Mouse (Mus musculus): ENCODE data around the gene P3h3. TPM values are rescaled to one million over a fixed set of nuclear protein-coding genes. Genes with fewer than 3 reads are reported as not detected.

The P3h3 gene
- total and polyA plus RNA-seq, 3 experiments = not detected

DNA sequence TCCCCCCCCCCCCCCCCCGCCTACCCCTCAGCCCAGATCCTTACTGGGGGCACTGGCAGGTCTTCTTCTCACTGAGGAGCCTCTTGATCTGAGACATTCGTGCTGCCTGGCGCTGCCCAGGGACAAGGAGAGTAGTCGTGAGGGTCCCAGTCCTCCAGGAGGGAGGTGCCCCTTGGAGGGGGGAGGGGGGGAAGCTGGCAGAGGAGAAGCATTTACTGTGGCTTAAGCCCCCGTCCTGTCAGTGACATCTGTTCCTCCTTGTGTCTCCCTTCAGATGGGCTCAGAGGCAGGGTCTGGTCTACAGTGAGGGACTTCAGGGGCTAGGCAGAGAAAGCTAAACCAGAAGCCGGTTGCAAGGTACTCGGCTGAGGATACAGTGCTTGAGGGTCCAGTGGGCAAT lies 9.0 kb upstream of the P3h3 start:
- Histone ChIP-seq H3K4me1 (ENCODE audit: insufficient read depth, low read depth, low read length) (peaks cover 3% of the 10 kb centered on the region; the same call in 1 of the 2 replicates), H3K4me3 (ENCODE audit: low read depth, low read length) (no peak overlapping the region), H3K36me3 (replicated peaks) (no peaks in the 10 kb centered on the region), H3K27me3 (ENCODE audit: insufficient read depth, low read length) (peaks cover 69% of the 10 kb centered on the region), H3K9me3 (replicated peaks) (no peaks in the 10 kb centered on the region)
- DNase-seq (ENCODE audit: low spot score) = no peak
- ATAC-seq (ENCODE audit: extremely low read depth, insufficient number of reproducible peaks, low FRiP score, poor library complexity, severe bottlenecking) = no peak
- no peak for TF ChIP-seq CTCF (IDR thresholded peaks at IDR 0.05; ENCODE audit: low read depth, low read length)
- no peak for TF ChIP-seq GATA2 (IDR thresholded peaks at IDR 0.05; ENCODE audit: borderline replicate concordance, low read depth, low read length)
- no peak for TF ChIP-seq POLR2AphosphoS5 (IDR thresholded peaks at IDR 0.05; ENCODE audit: insufficient replicate concordance, low read depth, low read length)
- no peak for TF ChIP-seq GATA1 (IDR thresholded peaks at IDR 0.05; ENCODE audit: borderline replicate concordance, low read length)
- TF ChIP-seq TAL1 (conservative IDR thresholded peaks at IDR 0.05; ENCODE audit: low read depth, low read length) = no peak

DNA sequence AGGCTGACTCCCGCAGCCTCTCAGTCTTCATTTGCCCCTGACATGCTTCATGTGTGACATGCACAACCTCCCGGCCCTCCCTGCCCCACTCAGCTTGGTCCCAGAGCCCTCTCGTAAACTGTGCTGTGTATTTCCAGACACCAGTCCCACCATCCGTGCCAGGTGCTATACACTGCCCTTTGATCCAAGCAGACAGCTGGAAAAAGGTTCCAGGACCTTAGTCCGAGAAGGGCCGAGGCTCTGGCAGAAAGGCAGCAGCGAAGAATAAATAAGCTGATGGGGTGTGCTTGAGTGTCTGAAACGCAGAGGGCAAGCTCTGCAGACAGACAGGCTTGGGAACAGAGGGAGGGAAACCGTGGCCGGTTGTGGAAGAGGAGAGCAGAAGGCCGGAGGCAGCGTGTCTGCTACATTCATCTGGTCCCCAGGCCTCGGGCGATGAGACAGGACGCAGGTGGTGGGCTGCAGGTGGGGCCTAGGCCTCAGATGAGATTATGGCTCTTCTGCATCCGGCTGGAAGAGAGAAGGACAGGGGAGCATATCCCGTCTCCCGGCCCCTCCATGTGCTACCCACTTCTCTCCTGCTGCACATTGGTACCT lies 8.3 kb upstream of the P3h3 start:
- DNase-seq (ENCODE audit: low spot score) (no peak), ATAC-seq (ENCODE audit: extremely low read depth, insufficient number of reproducible peaks, low FRiP score, poor library complexity, severe bottlenecking) (no peak)
- peaks cover 3% of the 10 kb centered on the region; the same call in 1 of the 2 replicates for H3K4me1 ChIP-seq (ENCODE audit: insufficient read depth, low read depth, low read length)
- no peaks in the 10 kb centered on the region for H3K9me3 ChIP-seq (replicated peaks)
- H3K36me3 ChIP-seq (replicated peaks) = no peaks in the 10 kb centered on the region
- TF ChIP-seq GATA1 (IDR thresholded peaks at IDR 0.05; ENCODE audit: borderline replicate concordance, low read length) = no peak
- no peak for TF ChIP-seq TAL1 (conservative IDR thresholded peaks at IDR 0.05; ENCODE audit: low read depth, low read length)
- H3K4me3 ChIP-seq (ENCODE audit: low read depth, low read length) = no peak overlapping the region
- peaks cover 72% of the 10 kb centered on the region for H3K27me3 ChIP-seq (ENCODE audit: insufficient read depth, low read length)

DNA sequence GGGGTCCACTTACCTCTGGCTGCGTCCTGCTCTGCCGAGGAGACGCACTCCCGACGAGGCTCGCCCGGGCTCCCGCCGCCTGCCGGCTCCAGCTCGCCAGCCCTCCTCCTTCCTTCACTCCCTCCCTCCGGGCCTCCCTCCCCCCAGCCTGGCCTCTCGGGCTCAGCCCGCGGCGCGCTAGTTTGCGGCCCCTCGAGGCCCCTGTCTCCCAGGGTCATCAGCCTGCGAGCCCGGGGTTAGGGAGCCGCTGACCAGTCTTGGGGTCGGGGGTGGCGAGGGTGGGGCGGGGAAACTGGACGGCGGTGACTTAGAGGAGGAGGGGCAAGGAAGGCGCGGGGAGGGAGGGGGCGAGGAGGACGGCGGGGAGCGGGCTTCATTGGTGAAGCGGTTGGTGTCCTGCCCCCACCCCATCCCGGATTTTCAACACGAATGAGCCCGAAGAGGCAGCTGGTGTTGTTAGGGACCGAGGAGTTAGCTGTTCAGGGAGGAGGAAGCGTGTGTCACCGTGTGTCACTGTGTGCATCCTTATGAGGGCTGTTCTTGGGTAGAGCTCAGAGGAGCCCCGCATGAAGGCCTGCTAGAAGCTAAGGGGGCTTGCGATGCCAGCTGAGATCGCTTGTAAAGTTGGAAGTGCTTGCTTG lies 6.2 kb upstream of the P3h3 start, which contains the start of gene Gpr162:
TSS of gene Gpr162 (minus strand) at position 326 of the 641 bp plus-strand sequence.
- TF ChIP-seq CTCF (IDR thresholded peaks at IDR 0.05; ENCODE audit: low read depth, low read length) (no peak), GATA1 (IDR thresholded peaks at IDR 0.05; ENCODE audit: borderline replicate concordance, low read length) (no peak), TAL1 (conservative IDR thresholded peaks at IDR 0.05; ENCODE audit: low read depth, low read length) (no peak), POLR2AphosphoS5 (IDR thresholded peaks at IDR 0.05; ENCODE audit: insufficient replicate concordance, low read depth, low read length) (no peak)
- H3K9me3 ChIP-seq (replicated peaks) = no peaks in the 10 kb centered on the region
- no peak for DNase-seq (ENCODE audit: low spot score)
- peaks cover 73% of the 10 kb centered on the region for H3K27me3 ChIP-seq (ENCODE audit: insufficient read depth, low read length)
- no peak within 1 kb of the TSS for H3K4me3 ChIP-seq (ENCODE audit: low read depth, low read length)
- ATAC-seq (ENCODE audit: extremely low read depth, insufficient number of reproducible peaks, low FRiP score, poor library complexity, severe bottlenecking) = no peak
- peaks cover 5% of the 10 kb centered on the region; the same call in 1 of the 2 replicates for H3K4me1 ChIP-seq (ENCODE audit: insufficient read depth, low read depth, low read length)
- no peaks in the 10 kb centered on the region for H3K36me3 ChIP-seq (replicated peaks)

DNA sequence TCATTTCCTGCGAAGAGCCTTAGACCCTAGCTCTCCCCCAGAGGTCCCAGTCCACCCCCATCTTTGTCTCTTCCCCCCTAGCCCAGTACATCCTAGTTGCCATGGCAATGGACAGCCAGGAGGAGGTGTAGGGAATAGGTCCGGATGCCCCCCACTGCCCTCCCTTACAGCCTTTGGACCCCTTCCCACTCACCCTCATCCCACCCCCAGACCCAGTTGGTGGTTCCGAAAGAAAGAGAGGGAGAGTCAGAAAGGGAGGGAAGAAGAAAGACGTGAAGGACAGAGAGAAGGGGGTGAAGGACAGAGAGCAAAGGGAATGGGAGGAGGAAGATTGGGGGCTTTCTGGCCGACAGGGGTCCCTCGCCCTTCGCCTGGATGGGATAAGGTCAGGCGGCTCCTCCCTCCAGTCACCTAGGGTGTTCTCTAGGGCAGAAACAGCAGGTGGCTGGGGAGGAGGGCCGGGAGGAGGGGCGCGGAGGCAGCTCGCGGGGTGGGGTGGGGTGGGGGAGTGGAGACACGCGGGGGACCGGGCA lies 5.6 kb upstream of the P3h3 start:
- H3K4me3 ChIP-seq (ENCODE audit: low read depth, low read length) = no peak overlapping the region
- H3K27me3 ChIP-seq (ENCODE audit: insufficient read depth, low read length) = peaks cover 76% of the 10 kb centered on the region
- H3K4me1 ChIP-seq (ENCODE audit: insufficient read depth, low read depth, low read length) = peaks cover 5% of the 10 kb centered on the region; the same call in 1 of the 2 replicates
- H3K9me3 ChIP-seq (replicated peaks) = no peaks in the 10 kb centered on the region
- ATAC-seq (ENCODE audit: extremely low read depth, insufficient number of reproducible peaks, low FRiP score, poor library complexity, severe bottlenecking) (no peak), DNase-seq (ENCODE audit: low spot score) (no peak)
- TF ChIP-seq CTCF (IDR thresholded peaks at IDR 0.05; ENCODE audit: low read depth, low read length) (no peak), POLR2AphosphoS5 (IDR thresholded peaks at IDR 0.05; ENCODE audit: insufficient replicate concordance, low read depth, low read length) (no peak), GATA1 (IDR thresholded peaks at IDR 0.05; ENCODE audit: borderline replicate concordance, low read length) (no peak), GATA2 (IDR thresholded peaks at IDR 0.05; ENCODE audit: borderline replicate concordance, low read depth, low read length) (no peak), TAL1 (conservative IDR thresholded peaks at IDR 0.05; ENCODE audit: low read depth, low read length) (no peak)
- no peaks in the 10 kb centered on the region for H3K36me3 ChIP-seq (replicated peaks)

DNA sequence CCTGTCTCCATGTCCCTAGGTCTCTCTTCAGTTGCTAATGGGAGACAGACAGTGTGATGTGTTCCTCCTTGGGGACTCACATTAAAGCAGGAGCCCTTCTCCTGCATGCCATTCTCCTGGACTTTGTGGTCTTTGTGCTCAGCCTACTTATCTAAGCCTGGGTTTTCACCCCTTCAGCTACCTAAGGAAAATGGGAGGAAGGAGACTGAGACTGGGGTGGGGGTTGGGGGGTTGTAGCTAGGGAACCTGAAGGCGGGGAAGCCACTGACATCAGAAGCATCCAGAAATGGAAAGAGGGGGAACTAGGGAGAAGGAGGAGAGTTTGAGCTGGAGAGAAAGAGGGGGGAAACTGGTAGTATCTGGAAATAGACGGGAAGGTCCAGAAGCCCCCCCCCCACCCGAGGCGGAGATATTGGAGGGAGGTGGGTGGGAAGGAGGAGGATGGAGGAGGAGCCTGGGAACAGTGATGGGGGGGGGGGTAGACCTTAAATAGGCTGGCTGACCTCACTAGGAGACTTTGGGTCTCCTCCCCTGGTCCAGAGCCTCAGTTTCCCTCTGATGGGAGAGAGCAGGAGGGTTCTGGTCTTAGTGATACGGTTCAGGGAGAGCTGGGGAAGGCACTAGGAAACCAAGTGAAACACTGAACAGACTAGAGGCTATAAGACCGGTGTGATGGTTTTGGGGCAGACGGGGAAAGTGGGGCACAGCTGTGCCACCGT lies 5.0 kb upstream of the P3h3 start:
- no peaks in the 10 kb centered on the region for H3K36me3 ChIP-seq (replicated peaks)
- peaks cover 74% of the 10 kb centered on the region for H3K27me3 ChIP-seq (ENCODE audit: insufficient read depth, low read length)

DNA sequence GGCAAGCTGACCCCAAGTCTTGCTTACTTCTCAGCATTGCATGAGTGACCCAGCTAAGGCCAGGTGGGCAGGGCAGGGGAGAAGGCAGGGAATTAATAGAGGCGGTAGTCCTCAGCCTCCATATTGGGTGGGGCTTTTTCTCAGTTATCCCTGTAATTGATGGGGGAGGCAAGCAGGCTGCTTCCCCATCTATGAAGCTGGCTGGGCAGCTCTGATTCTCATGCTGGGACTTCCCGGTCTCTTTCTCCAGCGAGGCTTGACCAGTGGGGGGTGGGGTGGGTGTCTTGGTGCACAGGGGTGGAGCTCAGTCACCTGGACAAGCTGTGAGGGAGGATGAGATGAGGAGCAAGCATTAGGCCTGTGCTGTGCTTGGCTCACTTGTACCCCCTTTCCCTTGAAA lies 4.2 kb upstream of the P3h3 start:
- no peak overlapping the region for H3K4me3 ChIP-seq (ENCODE audit: low read depth, low read length)
- H3K9me3 ChIP-seq (replicated peaks) = no peaks in the 10 kb centered on the region
- peaks cover 71% of the 10 kb centered on the region for H3K27me3 ChIP-seq (ENCODE audit: insufficient read depth, low read length)
- ATAC-seq (ENCODE audit: extremely low read depth, insufficient number of reproducible peaks, low FRiP score, poor library complexity, severe bottlenecking) (no peak), DNase-seq (ENCODE audit: low spot score) (no peak)
- peaks cover 5% of the 10 kb centered on the region; the same call in 1 of the 2 replicates for H3K4me1 ChIP-seq (ENCODE audit: insufficient read depth, low read depth, low read length)
- H3K36me3 ChIP-seq (replicated peaks) = no peaks in the 10 kb centered on the region
- no peak for TF ChIP-seq TAL1 (conservative IDR thresholded peaks at IDR 0.05; ENCODE audit: low read depth, low read length)
- TF ChIP-seq POLR2AphosphoS5 (IDR thresholded peaks at IDR 0.05; ENCODE audit: insufficient replicate concordance, low read depth, low read length) = no peak
- no peak for TF ChIP-seq CTCF (IDR thresholded peaks at IDR 0.05; ENCODE audit: low read depth, low read length)
- no peak for TF ChIP-seq GATA1 (IDR thresholded peaks at IDR 0.05; ENCODE audit: borderline replicate concordance, low read length)
- TF ChIP-seq GATA2 (IDR thresholded peaks at IDR 0.05; ENCODE audit: borderline replicate concordance, low read depth, low read length) = no peak

More for the DNA sequence above, 5.0 kb upstream of the P3h3 start:
- no peak for ATAC-seq (ENCODE audit: extremely low read depth, insufficient number of reproducible peaks, low FRiP score, poor library complexity, severe bottlenecking)
- no peak for TF ChIP-seq TAL1 (conservative IDR thresholded peaks at IDR 0.05; ENCODE audit: low read depth, low read length)
- TF ChIP-seq POLR2AphosphoS5 (IDR thresholded peaks at IDR 0.05; ENCODE audit: insufficient replicate concordance, low read depth, low read length) = no peak
- no peak for TF ChIP-seq GATA1 (IDR thresholded peaks at IDR 0.05; ENCODE audit: borderline replicate concordance, low read length)
- TF ChIP-seq GATA2 (IDR thresholded peaks at IDR 0.05; ENCODE audit: borderline replicate concordance, low read depth, low read length) = no peak
- no peak for TF ChIP-seq CTCF (IDR thresholded peaks at IDR 0.05; ENCODE audit: low read depth, low read length)
- no peak for DNase-seq (ENCODE audit: low spot score)
- peaks cover 5% of the 10 kb centered on the region; the same call in 1 of the 2 replicates for H3K4me1 ChIP-seq (ENCODE audit: insufficient read depth, low read depth, low read length)
- H3K9me3 ChIP-seq (replicated peaks) = no peaks in the 10 kb centered on the region
- H3K4me3 ChIP-seq (ENCODE audit: low read depth, low read length) = no peak overlapping the region

Data from G1E (cell line).